Mouse (Mus musculus) layer of hippocampus, adult 11-12 months (tissue): Measurements from ENCODE around the gene Gm49378.
A peak's percentile ranks its signal among the peaks of the same experiment; 100 is the strongest.

Experiments used
- DNase-seq: peaks from one replicate; pipeline ENCODE4 v3.0.0; 2022; ENCODE audit warnings: low spot score

Gm49378 gene

GRCm38 (mm10) chr14:55589771-55590448 is 47.8 kb downstream of the Gm49378 start:
- DNase-seq = no peak

DNA sequence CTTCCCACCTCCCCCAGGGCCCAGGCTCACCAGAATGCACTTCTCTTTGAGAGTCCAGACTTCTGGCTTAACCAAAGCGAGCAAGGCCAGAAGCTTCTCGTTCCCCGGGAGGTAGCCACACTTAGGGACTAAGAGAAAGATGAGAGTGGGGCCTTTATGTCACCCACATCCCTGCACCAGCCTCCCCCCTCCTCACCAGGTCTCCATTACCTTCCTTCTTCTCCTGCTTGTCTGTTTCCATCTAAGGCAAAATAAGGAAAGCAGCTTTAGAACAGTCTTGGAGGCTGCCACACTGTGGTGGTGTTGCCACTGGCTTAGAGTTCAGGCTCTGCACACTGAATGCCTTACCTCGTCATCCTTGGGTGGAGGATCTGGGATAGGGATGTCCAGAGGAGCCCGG is 48.4 kb downstream of the Gm49378 start:
- no peak for DNase-seq

GRCm38 (mm10) chr14:55586149-55586548 is 51.5 kb downstream of the Gm49378 start:
- DNase-seq = no peak

- DNase-seq = no peak
Observed at GRCm38 (mm10) chr14:55585566-55585960, 52.1 kb downstream of the Gm49378 start.

DNA sequence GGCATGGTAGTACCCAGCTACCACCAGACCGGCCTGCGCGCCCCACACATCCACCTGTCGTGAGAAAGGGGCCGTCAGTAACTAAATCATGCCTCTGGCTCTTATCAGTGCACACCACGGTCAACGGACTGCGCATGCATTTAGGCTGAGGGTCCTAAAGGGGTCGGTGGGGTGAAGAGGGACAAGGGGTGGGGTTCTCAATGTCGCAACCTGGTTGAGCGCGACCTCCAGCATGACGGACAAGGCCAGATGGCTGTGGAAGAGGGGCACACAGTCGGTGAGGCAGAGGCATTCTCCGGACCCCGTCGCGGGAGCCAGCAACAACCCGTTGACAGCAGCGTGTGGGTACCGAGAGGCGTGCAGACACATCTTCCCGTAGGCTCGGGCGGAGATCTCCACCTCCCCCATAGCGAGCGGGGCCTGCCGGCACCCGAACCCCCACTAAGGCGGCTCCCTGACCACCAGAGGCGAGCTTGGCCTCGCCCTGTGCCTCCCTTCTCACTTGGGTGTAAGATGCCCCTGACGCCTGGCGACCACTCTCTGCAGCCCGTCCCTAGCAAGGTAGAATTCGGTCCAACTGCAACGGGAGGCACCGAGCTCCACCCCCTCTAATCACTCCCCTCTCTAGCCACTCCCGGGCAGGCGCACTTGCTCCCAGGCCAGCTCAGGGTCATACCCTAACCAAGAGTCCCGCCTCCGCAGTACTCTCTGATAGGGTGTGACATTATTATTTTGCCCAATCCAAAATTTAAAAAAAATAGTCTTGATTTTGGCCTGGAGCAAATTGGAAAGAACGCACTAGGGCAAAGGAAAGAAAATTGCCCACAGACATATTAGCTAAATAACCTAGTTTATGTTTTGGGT is 52.8 kb downstream of the Gm49378 start, which contains the start of gene Emc9:
TSS of gene Emc9 (minus strand) at position 601 of the 864 bp plus-strand sequence.
- DNase-seq = peak; percentile 68

- DNase-seq = no peak
Observed at GRCm38 (mm10) chr14:55584303-55584701, 53.4 kb downstream of the Gm49378 start.

DNA sequence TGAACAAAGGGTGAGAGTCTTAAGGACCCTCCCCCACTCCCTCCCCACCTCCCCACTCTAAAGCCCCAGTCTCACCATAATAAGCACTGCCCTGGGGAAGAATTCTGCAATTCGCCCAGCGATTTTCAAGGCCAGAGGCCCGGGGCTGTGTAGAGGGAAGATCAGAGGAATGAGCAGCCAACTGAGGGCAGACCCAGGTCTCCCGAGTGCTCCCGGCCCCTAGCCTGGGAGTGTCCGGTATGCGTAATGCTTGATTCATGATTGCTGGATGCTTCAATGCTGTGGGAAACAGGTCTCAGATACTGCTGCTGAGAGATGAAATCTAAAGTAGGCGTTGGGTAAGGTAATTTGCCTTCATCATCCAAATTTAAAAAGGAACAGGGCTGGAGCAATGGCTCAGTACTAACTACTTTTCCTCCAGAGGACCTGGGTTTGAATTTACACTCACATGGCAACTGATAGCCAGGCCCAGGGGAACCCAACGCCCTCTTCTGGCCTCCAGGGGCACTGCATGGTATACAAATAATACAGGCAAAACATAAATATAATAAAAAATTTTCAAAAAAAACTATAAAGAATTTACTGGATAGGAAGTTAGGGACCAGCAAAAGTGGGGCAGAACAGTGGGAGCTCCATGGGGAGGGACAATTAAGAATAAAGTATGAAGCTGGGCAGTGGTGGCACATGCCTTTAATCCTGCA is 55.6 kb downstream of the Gm49378 start:
- no peak for DNase-seq

- no peak for DNase-seq
Observed at GRCm38 (mm10) chr14:55580731-55581130, 57.0 kb downstream of the Gm49378 start.

DNA sequence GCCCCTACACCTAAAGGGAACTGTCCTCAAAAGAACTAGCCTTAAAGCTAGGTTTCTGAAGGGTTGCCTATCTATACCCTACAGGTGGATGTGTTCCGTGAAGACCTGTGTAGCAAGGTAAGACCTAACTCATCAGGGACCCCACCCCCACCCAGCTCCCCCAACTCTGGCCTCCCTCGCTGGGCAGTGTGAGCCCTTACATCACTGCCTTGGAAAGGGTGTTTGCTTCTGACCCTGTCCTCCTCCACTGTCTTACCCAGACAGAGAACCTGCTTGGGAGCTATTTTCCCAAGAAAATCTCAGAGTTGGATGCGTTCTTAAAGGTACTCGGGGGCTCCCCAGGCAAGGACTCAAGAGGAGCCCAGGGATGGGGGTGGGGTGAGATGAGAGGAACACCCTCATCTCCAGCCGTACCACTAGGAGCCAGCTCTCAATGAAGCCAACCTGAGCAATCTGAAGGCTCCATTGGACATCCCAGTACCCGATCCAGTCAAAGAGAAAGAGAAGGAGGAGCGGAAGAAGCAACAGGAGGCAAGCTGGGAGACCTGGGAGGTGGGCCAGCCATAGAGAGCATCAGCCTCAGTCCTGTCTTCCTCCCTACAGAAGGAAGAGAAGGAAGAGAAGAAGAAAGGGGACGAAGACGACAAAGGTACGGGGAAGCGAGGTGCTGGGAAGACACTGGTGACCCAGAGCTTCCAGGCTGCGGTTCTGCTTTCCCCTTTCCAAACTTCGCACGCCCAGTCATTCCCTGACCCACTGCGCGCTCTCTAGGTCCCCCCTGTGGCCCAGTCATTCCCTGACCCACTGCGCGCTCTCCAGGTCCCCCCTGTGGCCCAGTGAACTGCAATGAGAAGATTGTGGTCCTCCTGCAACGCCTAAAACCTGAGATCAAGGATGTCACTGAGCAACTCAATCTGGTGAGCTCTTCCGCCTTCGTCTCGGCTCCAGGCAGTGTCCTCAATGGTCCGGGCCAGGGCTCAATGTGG is 57.9 kb downstream of the Gm49378 start:
- no peak for DNase-seq
